Mouse (Mus musculus) midbrain, embryonic 13.5 days (tissue): ENCODE measurements at regions not wholly inside any gene's neighbourhood (a gene's known extent, or its start where the extent isn't known, plus 50 kb on each side); places are given as distances from the start of the nearest gene placed in this dataset.
A peak's percentile ranks its signal among the peaks of the same experiment; 100 is the strongest.

ENCODE experiments used
- ATAC-seq: fragments of 200-750 bp; cut with Nextera tagmentation; 2 replicates; pipeline ENCODE4 v1.8.0; 2017; ENCODE audit warnings: mild to moderate bottlenecking, moderate TSS enrichment, moderate library complexity
- H3K27ac ChIP-seq: fragments of 300-500 bp; sonication (generic); 2 replicates; pipeline ENCODE4 v1.5.1; 2015; ENCODE audit warnings: inconsistent platforms, mild to moderate bottlenecking, moderate library complexity
- H3K27me3 ChIP-seq: fragments of 300-500 bp; sonication (generic); 2 replicates; pipeline ENCODE4 v1.6.1; 2015; ENCODE audit warnings: mild to moderate bottlenecking, inconsistent platforms
- H3K36me3 ChIP-seq: fragments of 300-500 bp; sonication (generic); 2 replicates; pipeline ENCODE4 v1.6.1; 2015; ENCODE audit warnings: mild to moderate bottlenecking, inconsistent platforms
- H3K4me1 ChIP-seq: fragments of 300-500 bp; sonication (generic); replicated peaks from 2 replicates; pipeline ENCODE4 v1.6.1; 2015; ENCODE audit warnings: inconsistent platforms
- H3K4me2 ChIP-seq: fragments of 300-500 bp; sonication (generic); replicated peaks from 2 replicates; pipeline ENCODE4 v1.6.1; 2015; ENCODE audit warnings: moderate library complexity, mild to moderate bottlenecking, inconsistent platforms
- H3K4me3 ChIP-seq: fragments of 300-500 bp; sonication (generic); replicated peaks from 2 replicates; pipeline ENCODE4 v1.5.1; 2015; ENCODE audit warnings: mild to moderate bottlenecking, inconsistent platforms
- H3K9ac ChIP-seq: fragments of 300-500 bp; sonication (generic); replicated peaks from 2 replicates; pipeline ENCODE4 v1.6.1; 2015; ENCODE audit warnings: mild to moderate bottlenecking, inconsistent platforms
- H3K9me3 ChIP-seq: fragments of 300-500 bp; sonication (generic); 2 replicates; pipeline ENCODE4 v1.6.1; 2016; ENCODE audit warnings: mild to moderate bottlenecking, inconsistent platforms
- WGBS: fragments of 180-500 bp; shearing (Covaris S2); methylation state at CpG from one replicate; pipeline ENCODE4 v1.1.7; 2015; 5-methylcytosine and 5-hydroxymethylcytosine counted together

DNA sequence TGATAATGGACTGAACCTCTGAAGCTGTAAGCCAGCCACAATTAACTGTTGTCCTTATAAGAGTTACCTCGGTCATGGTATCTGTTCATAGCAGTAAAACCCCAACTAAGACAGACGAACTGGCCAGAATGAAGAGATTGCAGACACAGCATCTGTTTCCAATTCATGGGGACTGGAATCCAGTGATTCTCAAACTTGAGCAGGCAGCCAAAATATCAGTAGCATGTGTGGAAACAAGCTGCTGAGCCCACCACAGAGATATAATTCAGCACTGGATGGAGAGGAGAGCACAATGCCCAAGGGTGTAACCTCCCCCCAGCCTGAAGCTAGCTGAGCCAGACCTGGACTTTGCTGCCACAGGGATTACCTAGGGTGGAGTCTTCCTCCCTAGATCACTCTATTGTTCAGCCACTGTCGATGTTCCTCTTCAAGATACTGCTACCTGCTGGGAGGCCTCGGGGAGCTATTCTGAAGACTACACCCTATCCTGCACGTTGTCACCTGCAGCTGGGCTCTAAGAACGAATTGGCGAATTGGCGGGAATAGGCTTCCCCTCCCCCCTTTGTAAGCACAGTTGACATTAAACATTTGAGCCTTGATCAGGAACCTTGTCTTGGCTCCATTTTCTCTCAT is 259.1 kb upstream of the Pou3f3 start:
- no peaks in the 10 kb centered on the region for H3K4me1 ChIP-seq
- no peaks in the 10 kb centered on the region for H3K27me3 ChIP-seq
- H3K4me3 ChIP-seq: no peak overlapping the region
- WGBS: 61% methylated on average over 8 of the region's 8 CpGs
- ATAC-seq: no peak
- H3K36me3 ChIP-seq: no peaks in the 10 kb centered on the region
- no peak overlapping the region for H3K27ac ChIP-seq
- no peak overlapping the region for H3K4me2 ChIP-seq
- no peak overlapping the region for H3K9ac ChIP-seq
- no peaks in the 10 kb centered on the region for H3K9me3 ChIP-seq

DNA sequence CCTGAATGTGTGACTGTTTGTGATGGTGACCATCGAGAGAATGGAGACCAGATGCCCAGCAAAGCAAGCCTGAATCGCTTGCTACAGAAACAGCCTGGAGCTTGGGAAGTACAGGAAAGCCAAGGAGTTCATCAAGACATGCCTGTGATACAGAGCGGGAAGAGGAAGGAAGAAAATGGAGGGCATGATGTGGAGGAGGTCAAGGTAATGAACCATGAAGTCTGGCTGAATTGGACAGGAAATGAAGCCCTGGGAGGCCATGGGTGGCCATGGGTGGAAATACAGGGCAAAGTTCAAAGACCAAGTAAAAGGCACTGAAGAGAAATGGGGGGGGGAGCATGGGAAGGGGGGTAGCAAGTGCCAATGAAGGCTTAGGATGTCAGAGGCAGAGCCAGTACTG is 227.2 kb upstream of the Pou3f3 start:
- H3K4me1 ChIP-seq: peaks cover 12% of the 10 kb centered on the region
- H3K27me3 ChIP-seq: no peaks in the 10 kb centered on the region
- 92% methylated on average over 3 of the region's 3 CpGs for WGBS
- no peak overlapping the region for H3K4me2 ChIP-seq
- no peak overlapping the region for H3K27ac ChIP-seq
- no peaks in the 10 kb centered on the region for H3K9me3 ChIP-seq
- no peaks in the 10 kb centered on the region for H3K36me3 ChIP-seq
- H3K4me3 ChIP-seq: no peak overlapping the region
- no peak overlapping the region for H3K9ac ChIP-seq
- ATAC-seq: no peak

DNA sequence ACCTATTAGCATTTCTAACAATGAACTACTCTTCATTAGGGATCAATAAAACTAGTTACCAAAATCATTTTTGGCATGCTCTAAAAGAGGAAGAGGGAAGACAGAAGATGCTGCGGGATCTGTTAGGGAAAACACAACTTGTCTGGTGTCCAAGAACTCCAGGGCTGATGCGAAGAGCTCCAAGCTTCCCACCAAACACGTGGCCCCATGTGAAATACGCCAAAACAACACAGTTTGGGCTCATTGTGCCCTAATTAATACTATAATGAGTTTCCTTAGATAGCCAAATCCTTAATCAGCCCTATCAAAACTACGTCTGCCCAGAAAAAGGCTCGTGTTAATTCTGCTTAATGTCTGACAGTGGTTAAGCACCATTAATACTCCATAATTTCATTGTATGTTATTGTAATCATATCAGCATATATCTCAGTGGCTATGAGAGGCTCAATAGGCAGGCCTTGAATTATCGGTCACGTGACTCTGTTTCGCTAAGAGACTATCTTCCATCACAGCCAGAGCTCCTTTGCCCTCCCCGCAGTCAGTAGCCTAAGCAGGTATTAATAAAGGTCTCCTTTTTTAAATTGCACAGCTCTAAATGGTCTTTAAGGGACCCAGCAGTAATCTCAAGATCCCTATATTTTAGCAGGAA is 223.6 kb upstream of the Pou3f3 start:
- H3K9ac ChIP-seq: no peak overlapping the region
- no peaks in the 10 kb centered on the region for H3K27me3 ChIP-seq
- H3K27ac ChIP-seq: peak overlapping the region; percentile 69
- peak overlapping the region; percentile 9; the same call in 1 of the 2 replicates for H3K4me2 ChIP-seq
- no peaks in the 10 kb centered on the region for H3K36me3 ChIP-seq
- H3K4me1 ChIP-seq: peaks cover 12% of the 10 kb centered on the region
- ATAC-seq: peak; percentile 75
- 69% methylated on average over 10 of the region's 10 CpGs for WGBS
- H3K9me3 ChIP-seq: no peaks in the 10 kb centered on the region
- H3K4me3 ChIP-seq: peak overlapping the region; percentile 11; the same call in 1 of the 2 replicates

DNA sequence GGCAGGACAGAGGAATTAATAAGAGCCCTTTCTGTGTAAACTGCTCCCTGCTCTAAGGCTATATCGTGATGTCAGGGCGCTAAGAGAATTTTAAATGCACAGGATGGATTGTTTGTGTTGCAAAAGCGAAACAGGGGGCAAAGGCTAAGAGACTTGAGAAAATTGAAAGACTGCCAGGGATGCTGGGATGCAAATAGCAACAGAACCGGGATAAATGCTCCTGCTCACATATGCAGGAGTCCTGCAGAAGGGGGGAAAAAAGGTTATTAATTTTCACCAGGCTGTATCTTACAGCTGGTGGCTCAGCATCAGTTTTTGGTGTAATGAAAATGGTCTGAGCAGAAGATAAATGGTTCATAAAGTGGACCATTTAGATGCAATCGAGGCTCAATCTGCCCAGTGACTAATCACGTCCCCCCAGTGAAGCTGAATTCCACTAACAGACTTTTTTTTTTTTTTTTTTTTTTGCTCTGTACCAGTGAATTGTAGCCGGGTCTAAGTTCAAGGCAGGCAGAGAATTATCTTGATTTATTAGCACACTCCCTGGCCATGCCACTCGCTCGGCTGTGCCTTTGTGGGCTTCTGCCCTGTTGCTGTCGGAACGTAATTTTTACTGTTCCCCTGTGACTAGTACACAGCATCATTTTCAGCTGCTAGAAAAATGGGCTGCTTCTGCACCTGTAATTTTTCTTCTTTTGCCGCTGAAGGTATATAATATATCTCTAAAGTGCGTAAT is 222.9 kb upstream of the Pou3f3 start:
- peaks cover 12% of the 10 kb centered on the region for H3K4me1 ChIP-seq
- peak overlapping the region; percentile 69 for H3K27ac ChIP-seq
- H3K4me3 ChIP-seq: peak overlapping the region; percentile 11; the same call in 1 of the 2 replicates
- peak; percentile 75 for ATAC-seq
- H3K36me3 ChIP-seq: no peaks in the 10 kb centered on the region
- H3K9me3 ChIP-seq: no peaks in the 10 kb centered on the region
- no peak overlapping the region; the same call in 1 of the 2 replicates for H3K9ac ChIP-seq
- no peaks in the 10 kb centered on the region for H3K27me3 ChIP-seq
- WGBS: 43% methylated on average over 13 of the region's 13 CpGs
- peak overlapping the region; percentile 9 for H3K4me2 ChIP-seq

DNA sequence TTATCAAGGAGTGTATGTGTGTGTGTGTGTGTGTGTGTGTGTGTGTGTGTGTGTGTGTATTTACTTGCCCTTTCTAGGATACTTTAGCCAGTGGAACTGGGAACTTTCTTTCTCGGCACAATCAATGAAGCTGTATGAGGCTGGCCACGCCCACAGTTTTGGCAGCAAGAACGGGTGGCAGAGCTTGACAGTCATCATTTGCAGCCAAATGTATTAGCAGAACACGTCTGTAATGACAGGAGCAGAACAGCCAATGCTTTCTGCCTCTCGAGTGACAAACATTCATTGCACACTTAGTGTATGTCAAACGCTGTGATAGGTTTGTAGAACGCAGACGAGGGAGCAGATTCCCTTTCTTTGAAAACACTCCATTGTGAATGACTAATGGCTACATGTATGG is 221.4 kb upstream of the Pou3f3 start:
- peaks cover 12% of the 10 kb centered on the region for H3K4me1 ChIP-seq
- WGBS: 74% methylated on average over 8 of the region's 8 CpGs
- no peaks in the 10 kb centered on the region for H3K36me3 ChIP-seq
- H3K4me3 ChIP-seq: no peak overlapping the region
- H3K9ac ChIP-seq: no peak overlapping the region
- H3K4me2 ChIP-seq: no peak overlapping the region
- no peaks in the 10 kb centered on the region for H3K27me3 ChIP-seq
- H3K27ac ChIP-seq: no peak overlapping the region
- H3K9me3 ChIP-seq: no peaks in the 10 kb centered on the region
- no peak for ATAC-seq

DNA sequence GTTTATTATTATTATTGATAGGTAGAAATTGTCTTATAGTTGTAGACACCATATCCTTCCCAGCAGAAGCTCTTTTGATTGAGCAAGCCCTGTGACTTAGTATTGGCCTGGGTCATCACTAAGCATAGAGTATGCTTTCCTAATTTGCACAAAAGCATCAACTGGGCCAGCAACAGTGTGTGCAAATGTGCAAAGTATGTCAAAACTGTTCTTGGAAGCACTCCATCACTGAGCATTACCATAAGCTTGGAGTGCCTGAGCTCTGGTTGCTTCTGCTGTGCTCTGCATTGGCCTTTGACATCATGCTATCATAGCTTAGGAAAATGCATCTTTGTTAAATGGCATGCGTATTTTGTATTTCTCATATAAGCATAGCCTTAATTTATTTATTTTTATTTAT is 220.7 kb upstream of the Pou3f3 start:
- Histone ChIP-seq H3K4me3 (no peak overlapping the region), H3K36me3 (no peaks in the 10 kb centered on the region), H3K4me2 (no peak overlapping the region), H3K9ac (no peak overlapping the region), H3K9me3 (no peaks in the 10 kb centered on the region), H3K27ac (no peak overlapping the region), H3K4me1 (peaks cover 12% of the 10 kb centered on the region), H3K27me3 (no peaks in the 10 kb centered on the region)
- 90% methylated on average over 1 of the region's 1 CpGs for WGBS
- no peak for ATAC-seq

DNA sequence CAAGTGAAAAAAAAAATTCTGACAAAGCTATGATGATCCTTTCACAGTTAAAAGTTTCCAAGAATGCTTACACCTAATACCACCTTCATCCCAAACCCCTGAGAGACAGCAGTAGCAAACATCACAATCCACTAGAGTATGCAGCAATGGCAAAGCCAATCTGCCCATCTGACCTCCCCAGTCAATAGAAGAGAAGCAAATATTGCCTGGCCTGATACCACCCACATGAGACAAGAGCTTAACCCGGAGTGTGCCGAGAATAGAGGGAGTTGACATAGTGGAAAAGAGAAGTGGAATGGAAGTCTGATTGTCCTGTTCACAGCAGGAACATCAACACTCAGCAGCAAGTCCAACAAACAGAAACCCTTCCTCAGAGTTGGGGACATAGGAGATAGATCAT is 219.9 kb upstream of the Pou3f3 start:
- H3K9ac ChIP-seq: no peak overlapping the region
- H3K4me2 ChIP-seq: no peak overlapping the region
- ATAC-seq: no peak
- H3K27ac ChIP-seq: no peak overlapping the region
- no peak overlapping the region for H3K4me3 ChIP-seq
- WGBS: 72% methylated on average over 2 of the region's 2 CpGs
- H3K4me1 ChIP-seq: peaks cover 12% of the 10 kb centered on the region
- no peaks in the 10 kb centered on the region for H3K9me3 ChIP-seq
- H3K36me3 ChIP-seq: no peaks in the 10 kb centered on the region
- H3K27me3 ChIP-seq: no peaks in the 10 kb centered on the region

DNA sequence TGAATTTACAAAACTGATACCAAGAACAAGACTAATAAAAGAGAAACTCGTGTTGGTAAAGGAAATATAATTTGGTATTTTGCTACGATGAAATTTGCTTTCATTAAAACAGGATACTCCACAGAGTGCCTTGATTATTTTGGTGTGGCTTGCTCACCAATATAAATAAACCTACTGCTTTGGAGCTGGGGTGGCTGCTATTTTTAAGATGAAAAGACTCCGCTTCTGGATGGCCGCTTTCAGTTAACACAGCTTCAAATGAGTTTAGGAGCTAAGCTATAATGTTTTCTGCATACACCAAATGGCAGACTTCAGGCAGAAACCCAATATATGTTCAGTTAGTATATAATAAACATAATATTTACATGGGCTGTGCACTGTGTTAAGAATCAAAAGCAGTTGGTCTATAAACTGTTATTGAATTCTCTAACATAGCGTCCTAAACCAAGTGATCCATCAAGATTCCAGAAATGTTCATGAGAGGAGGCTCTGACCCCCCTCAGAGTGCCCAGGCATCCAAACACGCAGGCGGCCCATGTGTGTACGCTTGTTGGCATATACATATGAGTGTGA is 215.1 kb upstream of the Pou3f3 start:
- no peak for ATAC-seq
- no peaks in the 10 kb centered on the region for H3K9me3 ChIP-seq
- no peaks in the 10 kb centered on the region for H3K27me3 ChIP-seq
- no peak overlapping the region for H3K27ac ChIP-seq
- no peak overlapping the region for H3K4me3 ChIP-seq
- no peaks in the 10 kb centered on the region for H3K4me1 ChIP-seq
- 89% methylated on average over 8 of the region's 8 CpGs for WGBS
- H3K4me2 ChIP-seq: no peak overlapping the region
- no peak overlapping the region for H3K9ac ChIP-seq
- no peaks in the 10 kb centered on the region for H3K36me3 ChIP-seq

DNA sequence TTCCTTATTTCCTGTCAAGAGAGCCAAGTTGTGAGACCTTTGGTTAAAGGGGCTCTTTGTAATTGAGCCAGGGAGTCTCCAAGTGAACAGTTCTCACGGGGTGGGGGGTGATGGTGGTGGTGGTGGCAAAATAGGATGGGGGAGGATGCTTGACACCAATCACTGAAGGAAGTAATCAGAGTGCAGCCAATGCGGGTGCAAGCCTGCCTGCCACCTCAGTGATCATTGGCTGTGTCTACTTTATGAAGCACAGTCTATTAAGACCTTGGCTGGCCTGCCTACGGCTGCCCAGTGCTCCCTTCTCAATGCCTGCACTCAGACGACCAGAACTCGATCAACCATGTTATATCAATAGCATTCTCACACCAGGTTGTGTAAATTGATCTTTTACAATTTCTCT is 206.0 kb upstream of the Pou3f3 start:
- 40% methylated on average over 5 of the region's 5 CpGs for WGBS
- no peak overlapping the region for H3K4me3 ChIP-seq
- H3K27ac ChIP-seq: no peak overlapping the region
- peaks cover 22% of the 10 kb centered on the region for H3K4me1 ChIP-seq
- no peaks in the 10 kb centered on the region for H3K36me3 ChIP-seq
- ATAC-seq: no peak
- H3K9me3 ChIP-seq: no peaks in the 10 kb centered on the region
- no peak overlapping the region for H3K9ac ChIP-seq
- no peak overlapping the region for H3K4me2 ChIP-seq
- peaks cover 4% of the 10 kb centered on the region for H3K27me3 ChIP-seq

DNA sequence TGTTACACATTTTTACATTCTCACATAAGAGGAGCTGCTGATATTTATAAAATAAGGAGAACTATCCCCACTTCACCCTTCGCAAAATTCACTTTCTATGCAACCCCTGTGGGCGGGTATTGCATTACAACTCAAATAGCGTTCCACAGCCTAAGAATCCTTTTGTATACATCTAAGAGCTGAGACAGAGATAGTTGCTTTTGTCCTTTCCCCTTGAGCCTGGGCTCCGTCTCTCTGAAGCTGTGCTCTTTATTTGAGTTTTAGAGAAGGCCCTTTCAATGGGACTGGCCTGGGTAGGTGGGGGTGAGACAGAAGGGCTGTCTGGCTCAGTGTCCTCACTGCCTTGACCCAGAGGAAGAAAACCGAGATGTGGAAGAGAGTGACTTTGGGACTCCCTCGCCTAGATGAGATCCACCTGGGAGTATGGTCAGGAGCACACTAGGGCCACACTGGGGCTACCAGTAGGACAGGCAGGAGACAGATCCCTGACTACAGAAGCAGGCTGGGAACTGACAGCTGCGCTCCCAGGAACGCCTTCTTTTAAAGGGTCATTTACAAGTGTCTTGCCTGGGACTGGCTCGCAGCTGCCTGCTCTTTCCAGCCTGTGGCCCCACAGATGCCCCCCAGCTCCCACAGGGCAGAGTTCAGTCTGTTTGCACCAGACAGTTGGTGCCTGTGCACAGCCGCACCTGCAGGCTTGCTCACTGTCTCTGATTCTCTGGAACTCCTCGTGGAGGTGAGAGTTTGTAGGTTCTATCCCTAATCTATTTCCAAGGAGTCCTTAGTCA is 204.5 kb upstream of the Pou3f3 start:
- 6% methylated on average over 11 of the region's 11 CpGs for WGBS
- Histone ChIP-seq H3K9me3 (no peaks in the 10 kb centered on the region), H3K27ac (peak overlapping the region; percentile 59), H3K9ac (peak overlapping the region; percentile 77), H3K4me2 (peak overlapping the region; percentile 62), H3K4me3 (peak overlapping the region; percentile 39), H3K4me1 (peaks cover 22% of the 10 kb centered on the region), H3K36me3 (no peaks in the 10 kb centered on the region), H3K27me3 (peaks cover 4% of the 10 kb centered on the region)
- peak; percentile 82 for ATAC-seq

DNA sequence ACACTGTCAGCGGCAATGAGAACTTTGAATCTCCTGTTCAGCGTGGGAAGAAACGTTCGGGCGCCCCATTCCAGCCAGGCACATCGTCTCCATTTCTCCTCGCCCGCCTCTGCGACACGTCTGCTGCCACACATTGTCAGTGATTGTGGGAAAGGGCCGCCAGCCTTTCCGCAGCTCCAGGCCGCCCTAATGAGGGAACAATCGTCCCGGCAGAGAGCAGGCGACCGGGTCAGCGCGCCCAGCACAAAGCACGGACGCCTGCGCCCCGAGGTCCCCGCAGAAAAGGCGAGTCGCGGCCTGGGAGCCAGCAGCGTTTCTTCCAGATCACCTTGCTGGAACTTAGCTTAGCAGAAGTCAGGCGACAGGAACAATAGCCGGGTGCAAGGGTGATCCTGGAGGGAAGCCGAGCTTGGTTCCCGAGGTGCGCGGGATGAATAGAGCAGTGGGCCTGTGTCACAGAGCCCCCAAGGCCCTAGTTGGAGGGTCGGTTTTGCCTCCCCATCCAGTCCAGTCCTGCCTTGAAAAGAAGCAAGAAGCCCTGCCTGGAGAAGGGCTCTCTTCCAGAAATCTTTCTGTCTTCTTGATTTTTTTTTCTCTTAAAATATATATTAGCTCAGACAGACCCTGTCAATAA is 203.8 kb upstream of the Pou3f3 start:
- ATAC-seq: peak; percentile 75
- H3K27me3 ChIP-seq: peaks cover 4% of the 10 kb centered on the region
- H3K27ac ChIP-seq: peak overlapping the region; percentile 59
- H3K4me3 ChIP-seq: peak overlapping the region; percentile 39
- H3K4me2 ChIP-seq: peak overlapping the region; percentile 62
- H3K4me1 ChIP-seq: peaks cover 22% of the 10 kb centered on the region
- H3K9me3 ChIP-seq: no peaks in the 10 kb centered on the region
- peak overlapping the region; percentile 77 for H3K9ac ChIP-seq
- WGBS: under 1% methylated on average over 35 of the region's 35 CpGs
- no peaks in the 10 kb centered on the region for H3K36me3 ChIP-seq
